Mouse (Mus musculus): Measurements from ENCODE around the gene Mcu. TPM values are rescaled to one million over a fixed set of nuclear protein-coding genes. Genes with fewer than 3 reads are reported as not detected.

Mcu gene
- polyA plus RNA-seq, 1 experiment from 2014 or later: 23.3 TPM

DNA sequence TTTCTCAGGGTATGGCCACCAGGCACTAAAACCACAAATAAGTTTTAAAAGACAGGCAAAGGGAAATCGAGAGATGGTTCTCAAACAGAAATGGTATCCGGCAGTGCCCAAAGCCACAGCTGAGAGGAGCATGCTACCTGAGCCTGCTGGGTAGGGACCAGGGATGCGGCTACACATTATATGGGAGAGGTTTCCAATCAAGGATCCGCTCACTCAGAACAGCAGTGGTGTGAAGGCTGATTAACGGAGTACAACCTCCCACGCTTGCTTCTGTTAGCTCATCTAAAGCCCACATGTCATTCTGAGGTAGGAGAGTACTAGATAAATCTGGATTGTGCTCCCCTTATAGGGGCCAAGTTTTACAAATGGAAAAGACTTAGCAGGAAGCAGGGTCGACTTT is 28.4 kb downstream of the Mcu start:
- ChIA-PET POLR2A (no interaction called here), CTCF (no interaction called here)
- DNase-seq (ENCODE audit: low read depth, low spot score): no peak
- in situ Hi-C loops (cut with MboI; ENCODE audit: low pct_unique_long_range_greater_than_20kb): no loop called here
- no peaks in the 10 kb centered on the region for H3K27me3 ChIP-seq
- no peak for TF ChIP-seq CTCF (IDR thresholded peaks at IDR 0.05)
- ATAC-seq: no peak

DNA sequence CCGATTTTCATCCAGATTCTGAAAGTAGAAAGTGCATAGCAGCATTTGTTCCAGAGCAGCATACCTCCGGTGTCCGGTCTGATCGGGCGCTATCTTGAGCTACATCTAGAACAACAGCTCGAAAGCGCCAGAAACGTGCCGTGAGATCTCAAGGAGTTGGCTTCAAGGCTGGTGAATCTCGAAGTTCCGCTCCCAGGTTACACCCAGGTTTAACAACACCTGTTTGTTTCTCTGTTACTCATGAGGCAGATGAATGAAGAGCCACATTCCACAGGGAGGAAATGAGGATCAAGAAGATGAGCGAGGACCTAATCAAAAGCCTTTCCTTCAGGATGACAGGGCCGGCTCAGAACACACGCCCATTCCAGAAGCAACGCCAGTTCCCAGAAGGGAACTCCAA is 29.7 kb downstream of the Mcu start:
- POLR2A ChIA-PET: no interaction called here
- no peaks in the 10 kb centered on the region for H3K27me3 ChIP-seq
- DNase-seq (ENCODE audit: low read depth, low spot score) (no peak), ATAC-seq (no peak)
- no peak for TF ChIP-seq CTCF (IDR thresholded peaks at IDR 0.05)
- CTCF ChIA-PET: no interaction called here
- in situ Hi-C loops (cut with MboI; ENCODE audit: low pct_unique_long_range_greater_than_20kb): no loop called here

- DNase-seq (ENCODE audit: low read depth, low spot score) (no peak), ATAC-seq (no peak)
- in situ Hi-C loops (cut with MboI; ENCODE audit: low pct_unique_long_range_greater_than_20kb): no loop called here
- H3K27me3 ChIP-seq: no peaks in the 10 kb centered on the region
- TF ChIP-seq CTCF (IDR thresholded peaks at IDR 0.05): no peak
- ChIA-PET CTCF (no interaction called here), POLR2A (no interaction called here)
Measured at GRCm38 (mm10) chr10:59585621-59586020, 30.9 kb downstream of the Mcu start.

DNA sequence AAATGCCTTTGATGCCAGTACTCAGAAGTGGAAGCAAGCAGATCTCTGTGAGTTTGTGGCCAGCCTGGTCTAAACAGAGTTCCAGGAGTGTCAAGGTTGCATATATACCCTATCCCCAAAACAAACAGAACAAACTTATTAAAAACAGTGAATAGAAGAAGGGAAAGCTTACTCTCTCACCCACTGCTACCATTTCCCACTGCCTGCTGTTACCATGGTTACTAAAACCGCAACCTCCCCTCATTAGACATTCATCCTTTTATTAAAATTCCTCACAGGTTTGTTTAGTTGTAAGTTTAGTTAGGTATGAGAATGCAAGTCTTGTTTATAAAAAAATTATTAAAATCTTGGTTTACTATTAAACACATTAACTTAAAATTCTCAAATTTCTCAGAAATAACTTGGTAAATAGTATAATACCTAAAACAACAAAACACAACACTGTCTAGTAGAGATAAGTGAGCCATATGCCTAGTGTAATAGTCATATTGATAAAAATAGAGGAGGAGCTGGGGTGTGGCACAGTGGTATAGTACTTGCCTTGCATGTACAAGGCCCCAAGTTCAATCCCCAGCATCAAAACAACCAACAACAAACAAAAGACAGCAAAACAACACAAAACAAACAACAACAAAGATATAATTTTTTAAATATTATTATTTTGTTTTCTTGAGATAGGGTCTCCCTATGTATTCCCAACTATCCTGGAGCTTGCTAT is 34.5 kb downstream of the Mcu start:
- DNase-seq (ENCODE audit: low read depth, low spot score) (no peak), ATAC-seq (no peak)
- H3K27me3 ChIP-seq: no peaks in the 10 kb centered on the region
- in situ Hi-C loops (cut with MboI; ENCODE audit: low pct_unique_long_range_greater_than_20kb): no loop called here
- CTCF ChIA-PET: no interaction called here
- TF ChIP-seq CTCF (IDR thresholded peaks at IDR 0.05): no peak
- POLR2A ChIA-PET: no interaction called here

GRCm38 (mm10) chr10:59580593-59581149 is 35.8 kb downstream of the Mcu start:
- TF ChIP-seq CTCF (IDR thresholded peaks at IDR 0.05): no peak
- ATAC-seq: no peak
- no peaks in the 10 kb centered on the region for H3K27me3 ChIP-seq
- no peak for DNase-seq (ENCODE audit: low read depth, low spot score)
- ChIA-PET CTCF (interaction anchor here (0.8 kb wide), 1 partner anchor 128 kb away, joined by 3 read pairs; no protein-coding TSS in a partner anchor), POLR2A (no interaction called here)
- in situ Hi-C loops (cut with MboI; ENCODE audit: low pct_unique_long_range_greater_than_20kb): no loop called here

GRCm38 (mm10) chr10:59579645-59580044 is 36.8 kb downstream of the Mcu start:
- no peak for DNase-seq (ENCODE audit: low read depth, low spot score)
- ChIA-PET CTCF (no interaction called here), POLR2A (interaction anchor here (1.0 kb wide), 1 partner anchor 13 kb away, joined by 3 read pairs; no protein-coding TSS in a partner anchor)
- H3K27me3 ChIP-seq: no peaks in the 10 kb centered on the region
- no peak for TF ChIP-seq CTCF (IDR thresholded peaks at IDR 0.05)
- ATAC-seq: no peak
- in situ Hi-C loops (cut with MboI; ENCODE audit: low pct_unique_long_range_greater_than_20kb): no loop called here

DNA sequence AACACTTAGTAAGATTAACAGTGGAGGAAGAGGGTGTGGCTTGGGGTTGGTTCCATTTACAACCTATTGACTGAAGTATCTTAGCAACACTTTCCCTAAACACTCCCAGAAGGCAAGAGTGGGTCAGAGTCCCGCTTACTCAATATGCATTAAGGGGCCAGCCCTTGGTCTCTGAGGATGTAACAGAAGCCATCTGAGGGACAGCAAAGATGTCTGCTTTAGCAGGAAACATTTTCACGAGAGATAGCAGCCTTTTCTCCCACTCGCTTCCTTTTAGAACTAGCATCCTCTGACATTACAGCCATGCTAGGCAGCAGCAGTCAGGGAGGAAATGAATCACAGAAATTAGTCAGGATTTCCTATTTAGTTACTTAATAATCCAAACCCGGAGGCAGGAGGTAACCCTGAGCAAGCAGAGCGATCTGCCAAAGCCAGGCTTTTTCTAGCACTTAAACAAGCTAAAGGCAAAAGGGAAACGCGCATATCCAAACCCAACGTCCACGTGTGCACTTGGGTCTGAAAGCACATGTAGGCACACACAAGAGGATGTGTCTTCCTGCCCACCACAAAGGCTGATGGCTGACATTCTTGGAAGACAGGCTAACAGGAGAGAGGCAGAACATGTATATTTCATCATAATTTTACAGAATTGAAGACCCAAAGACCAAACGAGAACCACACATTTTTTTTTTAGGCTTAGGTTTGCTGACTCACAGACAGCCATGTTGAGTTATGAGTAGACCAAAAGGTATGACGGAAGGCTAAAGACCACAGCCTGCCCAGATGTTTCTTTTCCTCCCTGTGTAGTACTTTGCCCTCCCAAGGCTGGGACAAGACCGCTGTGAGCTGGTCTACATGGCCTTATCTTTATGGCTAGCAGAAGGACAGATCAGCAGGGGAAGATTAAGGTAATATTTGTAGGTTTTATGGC is 38.4 kb downstream of the Mcu start:
- DNase-seq (ENCODE audit: low read depth, low spot score) (peak; percentile 64), ATAC-seq (peak; percentile 76)
- CTCF ChIA-PET: no interaction called here
- POLR2A ChIA-PET: no interaction called here
- in situ Hi-C loops (cut with MboI; ENCODE audit: low pct_unique_long_range_greater_than_20kb): no loop called here
- TF ChIP-seq CTCF (IDR thresholded peaks at IDR 0.05): no peak
- no peaks in the 10 kb centered on the region for H3K27me3 ChIP-seq

DNA sequence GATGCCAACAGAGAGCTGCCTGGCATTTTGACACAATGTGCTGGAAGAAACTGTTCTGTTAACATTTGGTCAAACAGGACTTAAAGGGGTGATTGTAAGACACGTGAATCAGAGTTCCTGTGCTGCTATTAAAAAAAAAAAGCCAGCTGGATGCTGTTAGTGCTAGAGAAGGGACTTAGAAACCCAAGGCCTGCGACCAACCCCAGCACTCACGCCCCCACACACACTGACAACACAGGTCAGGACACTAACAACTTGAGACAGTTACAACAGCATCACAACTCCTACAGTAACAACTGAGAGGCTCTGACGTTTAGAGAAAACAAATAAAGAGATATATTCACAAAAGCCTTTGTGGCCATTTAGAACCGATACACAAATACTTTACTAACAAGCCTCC is 40.2 kb downstream of the Mcu start:
- POLR2A ChIA-PET: interaction anchor here (0.7 kb wide), 1 partner anchor 52 kb away, joined by 3 read pairs; no protein-coding TSS in a partner anchor
- DNase-seq (ENCODE audit: low read depth, low spot score): no peak
- no peaks in the 10 kb centered on the region for H3K27me3 ChIP-seq
- ATAC-seq: no peak
- CTCF ChIA-PET: no interaction called here
- in situ Hi-C loops (cut with MboI; ENCODE audit: low pct_unique_long_range_greater_than_20kb): no loop called here
- no peak for TF ChIP-seq CTCF (IDR thresholded peaks at IDR 0.05)

- DNase-seq (ENCODE audit: low read depth, low spot score) (no peak), ATAC-seq (no peak)
- no peaks in the 10 kb centered on the region for H3K27me3 ChIP-seq
- in situ Hi-C loops (cut with MboI; ENCODE audit: low pct_unique_long_range_greater_than_20kb): no loop called here
- TF ChIP-seq CTCF (IDR thresholded peaks at IDR 0.05): no peak
- ChIA-PET CTCF (no interaction called here), POLR2A (no interaction called here)
Measured at GRCm38 (mm10) chr10:59571964-59572363, 44.5 kb downstream of the Mcu start.

- no peak for TF ChIP-seq CTCF (IDR thresholded peaks at IDR 0.05)
- no peak for ATAC-seq
- no peak for DNase-seq (ENCODE audit: low read depth, low spot score)
- in situ Hi-C loops (cut with MboI; ENCODE audit: low pct_unique_long_range_greater_than_20kb): no loop called here
- ChIA-PET POLR2A (no interaction called here), CTCF (no interaction called here)
- no peaks in the 10 kb centered on the region for H3K27me3 ChIP-seq
Measured at GRCm38 (mm10) chr10:59571273-59571672, 45.2 kb downstream of the Mcu start.

- DNase-seq (ENCODE audit: low read depth, low spot score) (no peak), ATAC-seq (no peak)
- ChIA-PET CTCF (no interaction called here), POLR2A (no interaction called here)
- in situ Hi-C loops (cut with MboI; ENCODE audit: low pct_unique_long_range_greater_than_20kb): no loop called here
- H3K27me3 ChIP-seq: no peaks in the 10 kb centered on the region
- no peak for TF ChIP-seq CTCF (IDR thresholded peaks at IDR 0.05)
Measured at GRCm38 (mm10) chr10:59570780-59571179, 45.7 kb downstream of the Mcu start.
